Mouse (Mus musculus): ENCODE measurements at regions not wholly inside any gene's neighbourhood (a gene's known extent, or its start where the extent isn't known, plus 50 kb on each side); places are given as distances from the start of the nearest gene placed in this dataset.

- H3K36me3 ChIP-seq, result no peaks in the 10 kb centered on the region
- no peak overlapping the region for H3K27ac ChIP-seq (replicated peaks)
- ATAC-seq (ENCODE audit: insufficient number of reproducible peaks, low FRiP score, low TSS enrichment, low read depth), result no peak
- H3K4me2 ChIP-seq (replicated peaks), result no peak overlapping the region
- H3K4me3 ChIP-seq (replicated peaks), result no peak overlapping the region
- H3K27me3 ChIP-seq, result no peaks in the 10 kb centered on the region
- no peak overlapping the region for H3K9ac ChIP-seq
- no peaks in the 10 kb centered on the region for H3K9me3 ChIP-seq (replicated peaks)
- WGBS, result 85% methylated on average over 6 of the region's 6 CpGs
- H3K4me1 ChIP-seq, result no peaks in the 10 kb centered on the region
Measured at GRCm38 (mm10) chr5:75248279-75248678, 96.2 kb downstream of the Pdgfra start.

GRCm38 (mm10) chr5:75249671-75250070, 97.6 kb downstream of the Pdgfra start:
- WGBS, result 43% methylated on average over 3 of the region's 3 CpGs
- Histone ChIP-seq H3K4me3 (replicated peaks) (no peak overlapping the region), H3K9me3 (replicated peaks) (no peaks in the 10 kb centered on the region), H3K9ac (no peak overlapping the region), H3K27ac (replicated peaks) (no peak overlapping the region), H3K36me3 (no peaks in the 10 kb centered on the region), H3K4me1 (no peaks in the 10 kb centered on the region), H3K27me3 (no peaks in the 10 kb centered on the region), H3K4me2 (replicated peaks) (no peak overlapping the region)
- ATAC-seq (ENCODE audit: insufficient number of reproducible peaks, low FRiP score, low TSS enrichment, low read depth), result no peak

- no peak for ATAC-seq (ENCODE audit: insufficient number of reproducible peaks, low FRiP score, low TSS enrichment, low read depth)
- Histone ChIP-seq H3K9ac (no peak overlapping the region), H3K9me3 (replicated peaks) (no peaks in the 10 kb centered on the region), H3K27me3 (no peaks in the 10 kb centered on the region), H3K27ac (replicated peaks) (no peak overlapping the region), H3K4me2 (replicated peaks) (no peak overlapping the region), H3K4me1 (no peaks in the 10 kb centered on the region), H3K36me3 (no peaks in the 10 kb centered on the region), H3K4me3 (replicated peaks) (no peak overlapping the region)
- 69% methylated on average over 7 of the region's 7 CpGs for WGBS
Measured at GRCm38 (mm10) chr5:75253349-75253748, 101.3 kb downstream of the Pdgfra start.

- no peak overlapping the region for H3K9ac ChIP-seq
- no peaks in the 10 kb centered on the region for H3K27me3 ChIP-seq
- H3K4me3 ChIP-seq (replicated peaks), result no peak overlapping the region
- 77% methylated on average over 5 of the region's 5 CpGs for WGBS
- no peak for ATAC-seq (ENCODE audit: insufficient number of reproducible peaks, low FRiP score, low TSS enrichment, low read depth)
- H3K4me2 ChIP-seq (replicated peaks), result no peak overlapping the region
- no peak overlapping the region for H3K27ac ChIP-seq (replicated peaks)
- no peaks in the 10 kb centered on the region for H3K9me3 ChIP-seq (replicated peaks)
- H3K36me3 ChIP-seq, result no peaks in the 10 kb centered on the region
- no peaks in the 10 kb centered on the region for H3K4me1 ChIP-seq
Measured at GRCm38 (mm10) chr5:75253830-75254229, 101.7 kb downstream of the Pdgfra start.

- no peaks in the 10 kb centered on the region for H3K4me1 ChIP-seq
- no peak overlapping the region for H3K4me2 ChIP-seq (replicated peaks)
- H3K9ac ChIP-seq, result no peak overlapping the region
- ATAC-seq (ENCODE audit: insufficient number of reproducible peaks, low FRiP score, low TSS enrichment, low read depth), result no peak
- H3K9me3 ChIP-seq (replicated peaks), result no peaks in the 10 kb centered on the region
- 61% methylated on average over 4 of the region's 4 CpGs for WGBS
- H3K4me3 ChIP-seq (replicated peaks), result no peak overlapping the region
- H3K27ac ChIP-seq (replicated peaks), result no peak overlapping the region
- H3K36me3 ChIP-seq, result no peaks in the 10 kb centered on the region
- H3K27me3 ChIP-seq, result no peaks in the 10 kb centered on the region
Measured at GRCm38 (mm10) chr5:75256186-75256585, 104.1 kb downstream of the Pdgfra start.

GRCm38 (mm10) chr5:75257067-75257466, 105.0 kb downstream of the Pdgfra start:
- WGBS, result 72% methylated on average over 2 of the region's 2 CpGs

GRCm38 (mm10) chr5:75260247-75260646, 108.2 kb downstream of the Pdgfra start:
- WGBS, result 62% methylated on average over 10 of the region's 10 CpGs
- no peaks in the 10 kb centered on the region for H3K36me3 ChIP-seq
- ATAC-seq (ENCODE audit: insufficient number of reproducible peaks, low FRiP score, low TSS enrichment, low read depth), result no peak
- H3K27ac ChIP-seq (replicated peaks), result no peak overlapping the region
- no peak overlapping the region for H3K4me3 ChIP-seq (replicated peaks)
- no peaks in the 10 kb centered on the region for H3K27me3 ChIP-seq
- H3K4me1 ChIP-seq, result no peaks in the 10 kb centered on the region
- no peak overlapping the region for H3K4me2 ChIP-seq (replicated peaks)
- H3K9ac ChIP-seq, result no peak overlapping the region
- H3K9me3 ChIP-seq (replicated peaks), result no peaks in the 10 kb centered on the region

More at GRCm38 (mm10) chr5:75257067-75257466, 105.0 kb downstream of the Pdgfra start:
- no peaks in the 10 kb centered on the region for H3K36me3 ChIP-seq
- H3K4me2 ChIP-seq (replicated peaks), result no peak overlapping the region
- no peaks in the 10 kb centered on the region for H3K27me3 ChIP-seq
- ATAC-seq (ENCODE audit: insufficient number of reproducible peaks, low FRiP score, low TSS enrichment, low read depth), result no peak
- H3K4me1 ChIP-seq, result no peaks in the 10 kb centered on the region
- H3K9me3 ChIP-seq (replicated peaks), result no peaks in the 10 kb centered on the region
- H3K27ac ChIP-seq (replicated peaks), result no peak overlapping the region
- no peak overlapping the region for H3K4me3 ChIP-seq (replicated peaks)
- no peak overlapping the region for H3K9ac ChIP-seq

- Histone ChIP-seq H3K27me3 (no peaks in the 10 kb centered on the region), H3K4me1 (no peaks in the 10 kb centered on the region), H3K9me3 (replicated peaks) (no peaks in the 10 kb centered on the region), H3K36me3 (no peaks in the 10 kb centered on the region), H3K4me3 (replicated peaks) (no peak overlapping the region), H3K27ac (replicated peaks) (no peak overlapping the region), H3K4me2 (replicated peaks) (no peak overlapping the region), H3K9ac (no peak overlapping the region)
- 62% methylated on average over 7 of the region's 7 CpGs for WGBS
- ATAC-seq (ENCODE audit: insufficient number of reproducible peaks, low FRiP score, low TSS enrichment, low read depth), result no peak
Measured at GRCm38 (mm10) chr5:75266111-75266676, 114.1 kb downstream of the Pdgfra start.

GRCm38 (mm10) chr5:75266871-75267270, 114.8 kb downstream of the Pdgfra start:
- H3K36me3 ChIP-seq, result no peaks in the 10 kb centered on the region
- no peaks in the 10 kb centered on the region for H3K27me3 ChIP-seq
- 68% methylated on average over 4 of the region's 4 CpGs for WGBS
- no peaks in the 10 kb centered on the region for H3K4me1 ChIP-seq
- no peak overlapping the region for H3K4me2 ChIP-seq (replicated peaks)
- H3K27ac ChIP-seq (replicated peaks), result no peak overlapping the region
- no peak for ATAC-seq (ENCODE audit: insufficient number of reproducible peaks, low FRiP score, low TSS enrichment, low read depth)
- no peaks in the 10 kb centered on the region for H3K9me3 ChIP-seq (replicated peaks)
- no peak overlapping the region for H3K4me3 ChIP-seq (replicated peaks)
- H3K9ac ChIP-seq, result no peak overlapping the region

GRCm38 (mm10) chr5:75267766-75268165, 115.7 kb downstream of the Pdgfra start:
- WGBS, result 75% methylated on average over 3 of the region's 3 CpGs
- H3K9ac ChIP-seq, result no peak overlapping the region
- ATAC-seq (ENCODE audit: insufficient number of reproducible peaks, low FRiP score, low TSS enrichment, low read depth), result no peak
- H3K4me1 ChIP-seq, result no peaks in the 10 kb centered on the region
- H3K27me3 ChIP-seq, result no peaks in the 10 kb centered on the region
- no peaks in the 10 kb centered on the region for H3K9me3 ChIP-seq (replicated peaks)
- H3K27ac ChIP-seq (replicated peaks), result no peak overlapping the region
- no peaks in the 10 kb centered on the region for H3K36me3 ChIP-seq
- H3K4me2 ChIP-seq (replicated peaks), result no peak overlapping the region
- H3K4me3 ChIP-seq (replicated peaks), result no peak overlapping the region

- Histone ChIP-seq H3K36me3 (no peaks in the 10 kb centered on the region), H3K9me3 (replicated peaks) (no peaks in the 10 kb centered on the region), H3K27me3 (no peaks in the 10 kb centered on the region), H3K4me3 (replicated peaks) (no peak overlapping the region), H3K27ac (replicated peaks) (no peak overlapping the region), H3K4me2 (replicated peaks) (no peak overlapping the region), H3K9ac (no peak overlapping the region), H3K4me1 (no peaks in the 10 kb centered on the region)
- 92% methylated on average over 3 of the region's 3 CpGs for whole genome bisulfite sequencing
- no peak for ATAC-seq (ENCODE audit: insufficient number of reproducible peaks, low FRiP score, low TSS enrichment, low read depth)
Measured at GRCm38 (mm10) chr5:75278041-75278440, 125.9 kb downstream of the Pdgfra start.

- no peaks in the 10 kb centered on the region for H3K9me3 ChIP-seq (replicated peaks)
- WGBS, result 78% methylated on average over 1 of the region's 1 CpGs
- no peaks in the 10 kb centered on the region for H3K27me3 ChIP-seq
- no peak overlapping the region for H3K9ac ChIP-seq
- no peak overlapping the region for H3K4me2 ChIP-seq (replicated peaks)
- H3K36me3 ChIP-seq, result no peaks in the 10 kb centered on the region
- H3K27ac ChIP-seq (replicated peaks), result no peak overlapping the region
- H3K4me3 ChIP-seq (replicated peaks), result no peak overlapping the region
- ATAC-seq (ENCODE audit: insufficient number of reproducible peaks, low FRiP score, low TSS enrichment, low read depth), result no peak
- no peaks in the 10 kb centered on the region for H3K4me1 ChIP-seq
Measured at GRCm38 (mm10) chr5:75279561-75280171, 127.6 kb downstream of the Pdgfra start.

All from embryonic facial prominence, embryonic 15.5 days (tissue).